Mouse (Mus musculus): ENCODE data around the gene Gm3233. TPM values are rescaled to one million over a fixed set of nuclear protein-coding genes. Genes with fewer than 3 reads are reported as not detected.
"Not testable (repeated sequence)": the region's sequence is repeated elsewhere in the genome, so short reads cannot be mapped to it uniquely, and the experiment has no call there.

Gm3233 gene
- polyA plus RNA-seq, 1 experiment from 2014 or later = not detected

- no peak within 1 kb of the TSS for H3K4me3 ChIP-seq (ENCODE audit: low read depth, low read length)
- no peaks in the 10 kb centered on the region for H3K9me3 ChIP-seq (ENCODE audit: control insufficient read depth, low read length)
- no peak for ATAC-seq (replicated peaks; ENCODE audit: low FRiP score)
- DNase-seq (ENCODE audit: low spot score) = no peak
- H3K27me3 ChIP-seq (replicated peaks; ENCODE audit: control insufficient read depth, insufficient read depth, low read length) = no peaks in the 10 kb centered on the region
- no peak within 1 kb of the TSS for H3K4me2 ChIP-seq
- no peak within 1 kb of the TSS for H3K9ac ChIP-seq (ENCODE audit: low read depth, low read length)
- 79% methylated on average over 1 of the region's 1 CpGs for WGBS
- no peak within 1 kb of the TSS for H3K27ac ChIP-seq (ENCODE audit: low read depth, low read length)
- H3K4me1 ChIP-seq (replicated peaks; ENCODE audit: control insufficient read depth, insufficient read depth, low read length) = no peaks in the 10 kb centered on the region
- no peaks in the 10 kb centered on the region for H3K36me3 ChIP-seq (ENCODE audit: control insufficient read depth, insufficient read depth, low read length)
Measured at GRCm38 (mm10) chr10:77715507-77715906, 44.0 kb downstream of the Gm3233 start, which contains the start of gene Gm10142. Gene Gm10142, plus strand, starts transcription at chr10:77715807.

GRCm38 (mm10) chr10:77713734-77714133 lies 45.7 kb downstream of the Gm3233 start:
- H3K27ac ChIP-seq (ENCODE audit: low read depth, low read length) = no peak overlapping the region
- no peak overlapping the region for H3K4me3 ChIP-seq (ENCODE audit: low read depth, low read length)
- no peak overlapping the region for H3K9ac ChIP-seq (ENCODE audit: low read depth, low read length)
- H3K36me3 ChIP-seq (ENCODE audit: control insufficient read depth, insufficient read depth, low read length) = no peaks in the 10 kb centered on the region
- no peaks in the 10 kb centered on the region for H3K4me1 ChIP-seq (replicated peaks; ENCODE audit: control insufficient read depth, insufficient read depth, low read length)
- no peaks in the 10 kb centered on the region for H3K27me3 ChIP-seq (replicated peaks; ENCODE audit: control insufficient read depth, insufficient read depth, low read length)
- no peaks in the 10 kb centered on the region for H3K9me3 ChIP-seq (ENCODE audit: control insufficient read depth, low read length)
- ATAC-seq (replicated peaks; ENCODE audit: low FRiP score) (no peak), DNase-seq (ENCODE audit: low spot score) (no peak)
- WGBS = 48% methylated on average over 4 of the region's 4 CpGs
- H3K4me2 ChIP-seq = no peak overlapping the region

DNA sequence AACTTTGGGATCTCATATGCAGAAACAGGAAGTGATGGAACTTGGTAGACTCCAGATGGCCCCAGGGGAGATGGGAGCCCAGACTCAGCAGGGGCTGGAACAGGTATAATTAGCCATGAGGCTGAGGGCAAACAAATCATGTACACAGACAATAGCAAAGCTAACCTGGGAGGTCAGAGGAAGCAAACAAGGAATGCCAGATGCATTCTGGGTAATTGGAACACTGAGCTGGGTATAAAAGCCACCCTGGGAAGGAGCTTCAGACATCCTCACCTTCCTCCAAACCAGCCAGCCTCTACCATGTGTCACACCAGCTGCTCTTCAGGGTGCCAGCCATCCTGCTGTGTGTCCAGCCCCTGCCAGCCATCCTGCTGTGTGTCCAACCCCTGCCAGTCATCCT lies 48.3 kb downstream of the Gm3233 start, which contains the start of gene Gm10024:
Gm10024 (plus strand) TSS at position 301 of the 400 bp plus-strand sequence.
- not testable (repeated sequence) for H3K4me2 ChIP-seq; H3K4me1 ChIP-seq (replicated peaks; ENCODE audit: control insufficient read depth, insufficient read depth, low read length); H3K9ac ChIP-seq (ENCODE audit: low read depth, low read length); H3K27me3 ChIP-seq (replicated peaks; ENCODE audit: control insufficient read depth, insufficient read depth, low read length); H3K27ac ChIP-seq (ENCODE audit: low read depth, low read length); ATAC-seq (replicated peaks; ENCODE audit: low FRiP score); DNase-seq (ENCODE audit: low spot score); H3K36me3 ChIP-seq (ENCODE audit: control insufficient read depth, insufficient read depth, low read length); H3K9me3 ChIP-seq (ENCODE audit: control insufficient read depth, low read length); H3K4me3 ChIP-seq (ENCODE audit: low read depth, low read length)

GRCm38 (mm10) chr10:77709831-77710230 lies 49.7 kb downstream of the Gm3233 start:
- H3K9ac ChIP-seq (ENCODE audit: low read depth, low read length) = no peak overlapping the region
- no peaks in the 10 kb centered on the region for H3K4me1 ChIP-seq (replicated peaks; ENCODE audit: control insufficient read depth, insufficient read depth, low read length)
- H3K4me2 ChIP-seq = no peak overlapping the region
- no peak overlapping the region for H3K27ac ChIP-seq (ENCODE audit: low read depth, low read length)
- no peaks in the 10 kb centered on the region for H3K27me3 ChIP-seq (replicated peaks; ENCODE audit: control insufficient read depth, insufficient read depth, low read length)
- 78% methylated on average over 3 of the region's 3 CpGs for WGBS
- ATAC-seq (replicated peaks; ENCODE audit: low FRiP score) = no peak
- DNase-seq (ENCODE audit: low spot score) = no peak
- H3K36me3 ChIP-seq (ENCODE audit: control insufficient read depth, insufficient read depth, low read length) = no peaks in the 10 kb centered on the region
- no peak overlapping the region for H3K4me3 ChIP-seq (ENCODE audit: low read depth, low read length)
- H3K9me3 ChIP-seq (ENCODE audit: control insufficient read depth, low read length) = no peaks in the 10 kb centered on the region

Other genes starting within 250 kb of the Gm3233 start
- 42.6 and 47.4 TPM in 2 replicates for gene Fam207a, start 243.9 kb downstream of the Gm3233 start, polyA plus RNA-seq (2014; fragmentation: Nextera tagmentation; extraction: Ambion mirVana)
- 18.6 and 19.1 TPM in 2 replicates for gene Itgb2, start 229.4 kb downstream of the Gm3233 start, polyA plus RNA-seq (2014; fragmentation: Nextera tagmentation; extraction: Ambion mirVana)
- 94.0 and 99.7 TPM in 2 replicates for gene Pttg1ip, start 178.0 kb downstream of the Gm3233 start, polyA plus RNA-seq (2014; fragmentation: Nextera tagmentation; extraction: Ambion mirVana)
- gene Sumo3, start 153.6 kb downstream of the Gm3233 start, polyA plus RNA-seq (2014; fragmentation: Nextera tagmentation; extraction: Ambion mirVana) = 249 and 271 TPM in 2 replicates
- 1.8 and 4.5 TPM in 2 replicates for gene Gm49325, start 153.5 kb downstream of the Gm3233 start, polyA plus RNA-seq (2014; fragmentation: Nextera tagmentation; extraction: Ambion mirVana)
- gene Ube2g2, start 137.4 kb downstream of the Gm3233 start, polyA plus RNA-seq (2014; fragmentation: Nextera tagmentation; extraction: Ambion mirVana) = 62.1 and 67.9 TPM in 2 replicates
- 0.16 TPM in 1 of 2 replicates, not detected in the other for gene Tspear, start 73.1 kb downstream of the Gm3233 start, polyA plus RNA-seq (2014; fragmentation: Nextera tagmentation; extraction: Ambion mirVana)
- gene Gm19402, start 68.9 kb downstream of the Gm3233 start, polyA plus RNA-seq (2014; fragmentation: Nextera tagmentation; extraction: Ambion mirVana) = not detected in 2 replicates
- not detected in 2 replicates for gene Gm9508, start 62.4 kb downstream of the Gm3233 start, polyA plus RNA-seq (2014; fragmentation: Nextera tagmentation; extraction: Ambion mirVana)
- gene Gm10272, start 53.1 kb downstream of the Gm3233 start, polyA plus RNA-seq (2014; fragmentation: Nextera tagmentation; extraction: Ambion mirVana) = not detected in 2 replicates
- not detected in 2 replicates for gene Gm10024, start 48.2 kb downstream of the Gm3233 start, polyA plus RNA-seq (2014; fragmentation: Nextera tagmentation; extraction: Ambion mirVana)
- not detected in 2 replicates for gene Gm10142, start 43.9 kb downstream of the Gm3233 start, polyA plus RNA-seq (2014; fragmentation: Nextera tagmentation; extraction: Ambion mirVana)
- gene Krtap12-1, start 39.1 kb downstream of the Gm3233 start, polyA plus RNA-seq (2014; fragmentation: Nextera tagmentation; extraction: Ambion mirVana) = not detected in 2 replicates
- gene Gm10100, start 33.2 kb downstream of the Gm3233 start, polyA plus RNA-seq (2014; fragmentation: Nextera tagmentation; extraction: Ambion mirVana) = not detected in 2 replicates
- gene Gm18596, start 17.0 kb downstream of the Gm3233 start, polyA plus RNA-seq (2014; fragmentation: Nextera tagmentation; extraction: Ambion mirVana) = not detected in 2 replicates
- not detected in 2 replicates for gene Gm9736, start 8.3 kb downstream of the Gm3233 start, polyA plus RNA-seq (2014; fragmentation: Nextera tagmentation; extraction: Ambion mirVana)
- not detected in 2 replicates for gene Gm3238, start 11.6 kb upstream of the Gm3233 start, polyA plus RNA-seq (2014; fragmentation: Nextera tagmentation; extraction: Ambion mirVana)
- not detected in 2 replicates for gene Gm7138, start 17.3 kb upstream of the Gm3233 start, polyA plus RNA-seq (2014; fragmentation: Nextera tagmentation; extraction: Ambion mirVana)
- gene Gm3250, start 22.9 kb upstream of the Gm3233 start, polyA plus RNA-seq (2014; fragmentation: Nextera tagmentation; extraction: Ambion mirVana) = not detected in 2 replicates
- gene Gm7137, start 28.5 kb upstream of the Gm3233 start, polyA plus RNA-seq (2014; fragmentation: Nextera tagmentation; extraction: Ambion mirVana) = not detected in 2 replicates
- gene Gm9639, start 35.4 kb upstream of the Gm3233 start, polyA plus RNA-seq (2014; fragmentation: Nextera tagmentation; extraction: Ambion mirVana) = not detected in 2 replicates
- gene Gm19668, start 39.5 kb upstream of the Gm3233 start, polyA plus RNA-seq (2014; fragmentation: Nextera tagmentation; extraction: Ambion mirVana) = not detected in 2 replicates
- not detected in 2 replicates for gene Gm9507, start 52.2 kb upstream of the Gm3233 start, polyA plus RNA-seq (2014; fragmentation: Nextera tagmentation; extraction: Ambion mirVana)
- gene Gm2696, start 55.0 kb upstream of the Gm3233 start, polyA plus RNA-seq (2014; fragmentation: Nextera tagmentation; extraction: Ambion mirVana) = not detected in 2 replicates
- gene Krtap10-4, start 67.4 kb upstream of the Gm3233 start, polyA plus RNA-seq (2014; fragmentation: Nextera tagmentation; extraction: Ambion mirVana) = not detected in 2 replicates
- gene Krtap10-10, start 76.3 kb upstream of the Gm3233 start, polyA plus RNA-seq (2014; fragmentation: Nextera tagmentation; extraction: Ambion mirVana) = not detected in 2 replicates
- gene Gm36176, start 87.1 kb upstream of the Gm3233 start, polyA plus RNA-seq (2014; fragmentation: Nextera tagmentation; extraction: Ambion mirVana) = not detected in 2 replicates
- gene Gm10318, start 93.2 kb upstream of the Gm3233 start, polyA plus RNA-seq (2014; fragmentation: Nextera tagmentation; extraction: Ambion mirVana) = not detected in 2 replicates
- not detected in 2 replicates for gene Gm3285, start 102.3 kb upstream of the Gm3233 start, polyA plus RNA-seq (2014; fragmentation: Nextera tagmentation; extraction: Ambion mirVana)
- 8.2 and 10.0 TPM in 2 replicates for gene Lrrc3, start 142.9 kb upstream of the Gm3233 start, polyA plus RNA-seq (2014; fragmentation: Nextera tagmentation; extraction: Ambion mirVana)
- 1.2 TPM in 2 replicates for gene Trpm2, start 210.9 kb upstream of the Gm3233 start, polyA plus RNA-seq (2014; fragmentation: Nextera tagmentation; extraction: Ambion mirVana)
- gene 1810043G02Rik, start 218.8 kb upstream of the Gm3233 start, polyA plus RNA-seq (2014; fragmentation: Nextera tagmentation; extraction: Ambion mirVana) = 12.1 and 12.8 TPM in 2 replicates